Mouse (Mus musculus) C2C12 (cell line): ENCODE measurements around the gene Rasgrp3. TPM values are rescaled to one million over a fixed set of nuclear protein-coding genes. Genes with fewer than 3 reads are reported as not detected.

Experiments
- H3K27me3 ChIP-seq: one replicate; pipeline ENCODE4 v1.6.1; 2011; ENCODE audit not compliant: control insufficient read depth, insufficient read depth, insufficient read length
- H3K36me3 ChIP-seq: one replicate; pipeline ENCODE4 v1.6.1; 2011; ENCODE audit not compliant: control insufficient read depth, insufficient read depth
- H3K4me3 ChIP-seq: one replicate; pipeline ENCODE4 v1.5.1; 2011; ENCODE audit warnings: mild to moderate bottlenecking, control low read depth; ENCODE audit not compliant: poor library complexity, insufficient read depth, severe bottlenecking
- H3K79me2 ChIP-seq: one replicate; pipeline ENCODE4 v1.6.1; 2011; ENCODE audit not compliant: control insufficient read depth, insufficient read depth
- H3K79me3 ChIP-seq: one replicate; pipeline ENCODE4 v1.6.1; 2011; ENCODE audit warnings: low read depth, control low read depth
- H3ac ChIP-seq: one replicate; pipeline ENCODE3; 2011; ENCODE audit warnings: low read depth; ENCODE audit not compliant: control insufficient read depth, insufficient read length
- CEBPB ChIP-seq: IDR thresholded peaks from one replicate; pipeline ENCODE4 v1.6.1; 2011; ENCODE audit warnings: low read depth, mild to moderate bottlenecking, control low read depth, moderate library complexity
- CTCF ChIP-seq: IDR thresholded peaks from one replicate; pipeline ENCODE4 v1.5.1; 2011; ENCODE audit not compliant: control insufficient read depth, insufficient read depth, insufficient read length
- FOSL1 ChIP-seq: IDR thresholded peaks from one replicate; pipeline ENCODE4 v1.8.0; 2011; ENCODE audit warnings: mild to moderate bottlenecking, low read length; ENCODE audit not compliant: poor library complexity, insufficient read depth, severe bottlenecking
- MAX ChIP-seq: IDR thresholded peaks from one replicate; pipeline ENCODE4 v1.6.1; 2011; ENCODE audit warnings: mild to moderate bottlenecking, control low read depth
- MYOD1 ChIP-seq: IDR thresholded peaks from one replicate; pipeline ENCODE4 v1.6.1; 2011; ENCODE audit warnings: low read depth; ENCODE audit not compliant: control insufficient read depth, insufficient read length
- MYOG ChIP-seq: IDR thresholded peaks from one replicate; pipeline ENCODE4 v1.6.1; 2011; ENCODE audit not compliant: control insufficient read depth, insufficient read length; ENCODE audit errors: extremely low read depth
- USF1 ChIP-seq: IDR thresholded peaks from one replicate; pipeline ENCODE4 v1.6.1; 2011; ENCODE audit warnings: low read depth, mild to moderate bottlenecking, control low read depth, moderate library complexity
- polyA plus RNA-seq: library from polyadenylated mRNA; unstranded; fragments of >200 nt; fragmentation: generic; extraction: Trizol; gene quantifications from one replicate; pipeline ENCODE4 v1.2.1, GENCODE M21; 2012; ENCODE audit warnings: missing spikeins

Rasgrp3 gene
- polyA plus RNA-seq, 1 experiment, result 0.05 TPM

GRCm38 (mm10) chr17:75486205-75486604, 50.5 kb downstream of the Rasgrp3 start:
- no peaks in the 10 kb centered on the region for H3K27me3 ChIP-seq
- H3K79me3 ChIP-seq, result no peaks in the 10 kb centered on the region

GRCm38 (mm10) chr17:75495213-75495612, 59.5 kb downstream of the Rasgrp3 start:
- H3K79me2 ChIP-seq, result no peaks in the 10 kb centered on the region
- H3K79me3 ChIP-seq, result no peaks in the 10 kb centered on the region
- no peaks in the 10 kb centered on the region for H3K36me3 ChIP-seq
- no peak overlapping the region for H3K4me3 ChIP-seq
- H3ac ChIP-seq, result no peak overlapping the region
- no peaks in the 10 kb centered on the region for H3K27me3 ChIP-seq
- TF ChIP-seq CTCF (no peak), MYOD1 (no peak), USF1 (no peak), MYOG (no peak), MAX (no peak), CEBPB (no peak), FOSL1 (no peak)

More at GRCm38 (mm10) chr17:75486205-75486604, 50.5 kb downstream of the Rasgrp3 start:
- no peaks in the 10 kb centered on the region for H3K79me2 ChIP-seq
- TF ChIP-seq CTCF (no peak), USF1 (no peak), CEBPB (no peak), MYOG (no peak), FOSL1 (no peak), MAX (no peak), MYOD1 (no peak)
- no peak overlapping the region for H3K4me3 ChIP-seq
- no peaks in the 10 kb centered on the region for H3K36me3 ChIP-seq
- no peak overlapping the region for H3ac ChIP-seq

DNA sequence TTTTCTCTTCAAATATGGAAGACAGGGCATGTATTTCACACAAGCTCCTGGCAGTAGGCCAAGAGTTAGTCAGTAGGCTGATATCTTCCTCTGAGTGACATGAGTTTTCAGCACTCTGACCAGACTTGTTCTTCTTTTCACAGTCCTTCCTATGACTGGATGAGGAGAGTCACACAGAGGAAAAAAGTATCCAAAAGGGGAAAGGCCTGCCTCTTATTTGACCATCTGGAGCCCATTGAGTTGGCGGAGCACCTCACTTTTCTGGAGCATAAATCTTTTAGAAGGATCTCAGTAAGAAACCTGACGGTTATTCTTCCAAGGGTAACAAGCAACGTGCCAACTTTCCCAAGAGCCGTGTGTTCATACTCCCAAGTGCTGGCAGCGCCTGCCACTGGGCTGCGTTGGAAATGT, 62.5 kb downstream of the Rasgrp3 start:
- no peak overlapping the region for H3K4me3 ChIP-seq
- H3K79me2 ChIP-seq, result no peaks in the 10 kb centered on the region
- H3ac ChIP-seq, result no peak overlapping the region
- no peaks in the 10 kb centered on the region for H3K79me3 ChIP-seq
- TF ChIP-seq CTCF (no peak), FOSL1 (no peak), MYOD1 (no peak), MYOG (no peak), MAX (no peak), CEBPB (no peak), USF1 (no peak)
- H3K27me3 ChIP-seq, result no peaks in the 10 kb centered on the region
- H3K36me3 ChIP-seq, result no peaks in the 10 kb centered on the region

GRCm38 (mm10) chr17:75503031-75503430, 67.3 kb downstream of the Rasgrp3 start:
- Histone ChIP-seq H3ac (no peak overlapping the region), H3K4me3 (no peak overlapping the region), H3K27me3 (no peaks in the 10 kb centered on the region), H3K36me3 (no peaks in the 10 kb centered on the region), H3K79me2 (no peaks in the 10 kb centered on the region), H3K79me3 (no peaks in the 10 kb centered on the region)
- no peak for TF ChIP-seq MYOG
- TF ChIP-seq FOSL1, result no peak
- no peak for TF ChIP-seq MAX

- TF ChIP-seq CTCF (no peak), MYOG (no peak), FOSL1 (no peak)
Measured at GRCm38 (mm10) chr17:75505053-75505452, 69.4 kb downstream of the Rasgrp3 start.

DNA sequence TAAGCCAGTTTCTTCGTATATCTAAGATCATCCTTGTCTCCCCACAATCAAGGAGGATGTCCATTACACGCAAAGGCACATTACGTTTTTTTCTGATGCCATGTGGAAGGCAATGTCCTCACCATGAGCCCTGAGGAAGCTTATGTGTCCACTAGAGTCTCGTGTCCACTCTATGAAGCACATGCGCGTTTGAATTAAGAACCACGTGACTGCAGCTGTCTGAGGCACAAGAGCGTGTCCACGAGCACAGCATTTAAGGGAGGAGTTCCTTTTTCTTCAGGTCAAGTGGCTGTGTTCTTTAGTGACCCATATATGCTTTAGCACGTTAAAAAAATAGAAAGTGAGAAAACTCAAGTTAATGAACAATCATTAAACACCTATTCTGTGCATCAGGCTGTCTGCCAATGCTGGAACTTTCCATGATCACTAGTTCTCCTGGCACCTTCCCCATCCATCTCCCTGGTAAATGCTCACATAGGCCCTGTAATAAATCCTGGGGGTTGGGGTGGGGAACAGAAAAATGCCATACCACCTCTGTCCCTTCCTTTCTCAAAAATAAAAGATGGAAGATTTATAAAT, 70.5 kb downstream of the Rasgrp3 start:
- Histone ChIP-seq H3K36me3 (no peaks in the 10 kb centered on the region), H3K4me3 (no peak overlapping the region), H3K79me2 (no peaks in the 10 kb centered on the region), H3K79me3 (no peaks in the 10 kb centered on the region), H3ac (no peak overlapping the region), H3K27me3 (no peaks in the 10 kb centered on the region)
- TF ChIP-seq MYOG (no peak), FOSL1 (no peak), CTCF (no peak), MAX (no peak), CEBPB (no peak), USF1 (no peak), MYOD1 (no peak)

More at GRCm38 (mm10) chr17:75505053-75505452, 69.4 kb downstream of the Rasgrp3 start:
- Histone ChIP-seq H3K27me3 (no peaks in the 10 kb centered on the region), H3K79me3 (no peaks in the 10 kb centered on the region), H3K79me2 (no peaks in the 10 kb centered on the region), H3K36me3 (no peaks in the 10 kb centered on the region), H3ac (no peak overlapping the region), H3K4me3 (no peak overlapping the region)
